Mouse (Mus musculus): Measurements from ENCODE around the gene Lrrc8c. TPM values are rescaled to one million over a fixed set of nuclear protein-coding genes. Genes with fewer than 3 reads are reported as not detected.
A peak's percentile ranks its signal among the peaks of the same experiment; 100 is the strongest.

Gene Lrrc8c
- total RNA-seq, 1 experiment, result 9.4 TPM

DNA sequence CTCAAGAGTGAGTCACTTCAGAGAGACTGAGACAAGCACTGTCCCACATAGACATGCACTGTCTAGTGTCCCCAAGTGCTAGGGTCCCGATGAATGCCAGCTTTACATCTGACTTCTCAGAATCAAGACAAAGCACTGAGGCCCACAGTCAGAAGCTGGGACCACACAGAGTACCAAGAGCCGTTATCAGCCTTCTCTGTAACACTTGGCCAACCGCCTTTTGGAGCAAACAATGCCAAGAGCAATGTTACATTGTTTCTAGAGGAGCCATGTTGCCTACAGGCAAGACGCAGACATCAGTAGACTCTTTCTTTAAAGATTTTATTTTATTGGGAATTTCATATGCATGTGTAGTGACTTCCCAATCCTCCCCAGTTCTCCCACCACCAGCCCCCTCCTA is 73.2 kb downstream of the Lrrc8c start:
- Histone ChIP-seq H3K27ac (ENCODE audit: insufficient read depth, low read depth, low read length, poor library complexity, severe bottlenecking) (no peak overlapping the region), H3K4me3 (ENCODE audit: insufficient read depth in 1 of 2, low read depth in 1 of 2, low read length in 2 of 2, poor library complexity in 1 of 2, severe bottlenecking in 1 of 2) (no peak overlapping the region), H3K9me3 (ENCODE audit: control insufficient read depth, insufficient read depth, low read depth, low read length) (no peaks in the 10 kb centered on the region), H3K9ac (ENCODE audit: insufficient read depth, low read depth, low read length, poor library complexity, severe bottlenecking) (no peak overlapping the region), H3K36me3 (ENCODE audit: control insufficient read depth, insufficient read depth, low read length, poor library complexity, severe bottlenecking) (no peaks in the 10 kb centered on the region), H3K4me1 (ENCODE audit: control insufficient read depth in 2 of 2, insufficient read depth in 2 of 2, low read length in 2 of 2, poor library complexity in 1 of 2) (no peaks in the 10 kb centered on the region)
- TF ChIP-seq ZC3H11A (IDR thresholded peaks at IDR 0.05; ENCODE audit: borderline replicate concordance, low read depth, low read length), result no peak
- TF ChIP-seq ZNF384 (IDR thresholded peaks at IDR 0.05; ENCODE audit: low read depth, low read length), result no peak
- no peak for TF ChIP-seq MAFK (IDR thresholded peaks at IDR 0.05; ENCODE audit: insufficient read depth, low read depth, low read length)
- no peak for TF ChIP-seq HCFC1 (IDR thresholded peaks at IDR 0.05; ENCODE audit: borderline replicate concordance, insufficient read depth, low read length)
- TF ChIP-seq CHD2 (IDR thresholded peaks at IDR 0.05; ENCODE audit: low read depth, low read length), result no peak
- in situ Hi-C loops (cut with MboI; ENCODE audit: low sequenced_read_pairs in 2 of 2, unreplicated experiment in 2 of 2), result no loop called here
- DNase-seq (ENCODE audit: low read depth, low spot score), result no peak

DNA sequence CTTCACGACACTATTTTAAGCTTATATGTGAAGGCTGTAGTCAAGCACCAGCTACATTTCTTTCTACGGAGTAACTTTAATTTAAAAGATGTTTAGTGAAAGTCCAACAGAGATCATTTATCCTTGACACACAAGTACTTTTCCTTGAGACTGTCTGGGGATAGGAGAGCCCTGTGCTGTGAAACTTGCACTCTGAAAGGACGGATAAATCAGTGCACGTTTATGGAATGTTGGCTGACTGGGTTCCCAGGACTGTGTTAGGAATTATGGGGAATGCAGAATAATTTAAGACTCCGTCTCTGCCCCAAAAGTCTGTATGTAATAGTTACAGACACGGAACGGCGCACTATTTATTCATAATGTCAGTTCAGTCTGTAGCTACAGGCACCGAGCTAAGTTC is 74.4 kb downstream of the Lrrc8c start:
- no peak overlapping the region for H3K27ac ChIP-seq (ENCODE audit: insufficient read depth, low read depth, low read length, poor library complexity, severe bottlenecking)
- in situ Hi-C loops (cut with MboI; ENCODE audit: low sequenced_read_pairs in 2 of 2, unreplicated experiment in 2 of 2), result no loop called here
- H3K4me3 ChIP-seq (ENCODE audit: insufficient read depth in 1 of 2, low read depth in 1 of 2, low read length in 2 of 2, poor library complexity in 1 of 2, severe bottlenecking in 1 of 2), result no peak overlapping the region
- DNase-seq (ENCODE audit: low read depth, low spot score), result no peak
- H3K36me3 ChIP-seq (ENCODE audit: control insufficient read depth, insufficient read depth, low read length, poor library complexity, severe bottlenecking), result no peaks in the 10 kb centered on the region
- H3K4me1 ChIP-seq (ENCODE audit: control insufficient read depth in 2 of 2, insufficient read depth in 2 of 2, low read length in 2 of 2, poor library complexity in 1 of 2), result no peaks in the 10 kb centered on the region
- no peaks in the 10 kb centered on the region for H3K9me3 ChIP-seq (ENCODE audit: control insufficient read depth, insufficient read depth, low read depth, low read length)
- no peak for TF ChIP-seq CHD2 (IDR thresholded peaks at IDR 0.05; ENCODE audit: low read depth, low read length)
- no peak for TF ChIP-seq MAFK (IDR thresholded peaks at IDR 0.05; ENCODE audit: insufficient read depth, low read depth, low read length)
- TF ChIP-seq ZNF384 (IDR thresholded peaks at IDR 0.05; ENCODE audit: low read depth, low read length), result no peak
- no peak for TF ChIP-seq ZC3H11A (IDR thresholded peaks at IDR 0.05; ENCODE audit: borderline replicate concordance, low read depth, low read length)
- no peak for TF ChIP-seq HCFC1 (IDR thresholded peaks at IDR 0.05; ENCODE audit: borderline replicate concordance, insufficient read depth, low read length)
- no peak overlapping the region for H3K9ac ChIP-seq (ENCODE audit: insufficient read depth, low read depth, low read length, poor library complexity, severe bottlenecking)

DNA sequence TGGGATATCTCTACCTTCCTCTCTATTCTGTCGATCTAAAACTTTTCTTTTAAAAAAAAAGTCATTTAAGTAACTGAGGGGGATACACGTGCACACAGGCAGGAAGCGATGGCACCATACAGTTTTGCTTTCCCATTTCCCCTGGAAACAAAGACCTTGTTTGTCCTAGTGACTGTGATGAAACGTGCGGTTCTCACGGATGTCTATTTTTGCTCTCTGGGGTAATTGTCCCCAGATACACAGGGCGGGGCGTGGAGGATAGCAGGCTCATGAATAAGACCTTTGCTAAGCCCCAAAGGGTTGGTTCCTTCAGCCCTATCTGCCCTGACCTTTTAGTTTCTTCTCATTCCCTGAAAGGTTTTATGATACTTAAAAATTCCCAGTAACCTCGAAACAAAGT is 79.7 kb downstream of the Lrrc8c start:
- no peaks in the 10 kb centered on the region for H3K9me3 ChIP-seq (ENCODE audit: control insufficient read depth, insufficient read depth, low read depth, low read length)
- H3K9ac ChIP-seq (ENCODE audit: insufficient read depth, low read depth, low read length, poor library complexity, severe bottlenecking), result no peak overlapping the region
- H3K27ac ChIP-seq (ENCODE audit: insufficient read depth, low read depth, low read length, poor library complexity, severe bottlenecking), result no peak overlapping the region
- peaks cover 2 to 3% of the 10 kb centered on the region in 2 experiments; a peak in 1 of 4 replicates for H3K4me1 ChIP-seq (ENCODE audit: control insufficient read depth in 2 of 2, insufficient read depth in 2 of 2, low read length in 2 of 2, poor library complexity in 1 of 2)
- no peaks in the 10 kb centered on the region for H3K36me3 ChIP-seq (ENCODE audit: control insufficient read depth, insufficient read depth, low read length, poor library complexity, severe bottlenecking)
- no peak for DNase-seq (ENCODE audit: low read depth, low spot score)
- TF ChIP-seq CHD2 (IDR thresholded peaks at IDR 0.05; ENCODE audit: low read depth, low read length) (no peak), HCFC1 (IDR thresholded peaks at IDR 0.05; ENCODE audit: borderline replicate concordance, insufficient read depth, low read length) (no peak), ZC3H11A (IDR thresholded peaks at IDR 0.05; ENCODE audit: borderline replicate concordance, low read depth, low read length) (no peak), ZNF384 (IDR thresholded peaks at IDR 0.05; ENCODE audit: low read depth, low read length) (no peak), MAFK (IDR thresholded peaks at IDR 0.05; ENCODE audit: insufficient read depth, low read depth, low read length) (no peak)
- H3K4me3 ChIP-seq (ENCODE audit: insufficient read depth in 1 of 2, low read depth in 1 of 2, low read length in 2 of 2, poor library complexity in 1 of 2, severe bottlenecking in 1 of 2), result no peak overlapping the region
- in situ Hi-C loops (cut with MboI; ENCODE audit: low sequenced_read_pairs in 2 of 2, unreplicated experiment in 2 of 2), result no loop called here

GRCm38 (mm10) chr5:105599315-105599714 is 80.1 kb downstream of the Lrrc8c start:
- no peak for TF ChIP-seq ZC3H11A (IDR thresholded peaks at IDR 0.05; ENCODE audit: borderline replicate concordance, low read depth, low read length)
- TF ChIP-seq CHD2 (IDR thresholded peaks at IDR 0.05; ENCODE audit: low read depth, low read length), result no peak
- no peak for TF ChIP-seq MAFK (IDR thresholded peaks at IDR 0.05; ENCODE audit: insufficient read depth, low read depth, low read length)
- no peak for TF ChIP-seq HCFC1 (IDR thresholded peaks at IDR 0.05; ENCODE audit: borderline replicate concordance, insufficient read depth, low read length)
- TF ChIP-seq ZNF384 (IDR thresholded peaks at IDR 0.05; ENCODE audit: low read depth, low read length), result no peak
- in situ Hi-C loops (cut with MboI; ENCODE audit: low sequenced_read_pairs in 2 of 2, unreplicated experiment in 2 of 2), result no loop called here
- Histone ChIP-seq H3K27ac (ENCODE audit: insufficient read depth, low read depth, low read length, poor library complexity, severe bottlenecking) (no peak overlapping the region), H3K4me3 (ENCODE audit: insufficient read depth in 1 of 2, low read depth in 1 of 2, low read length in 2 of 2, poor library complexity in 1 of 2, severe bottlenecking in 1 of 2) (no peak overlapping the region), H3K9ac (ENCODE audit: insufficient read depth, low read depth, low read length, poor library complexity, severe bottlenecking) (no peak overlapping the region), H3K9me3 (ENCODE audit: control insufficient read depth, insufficient read depth, low read depth, low read length) (no peaks in the 10 kb centered on the region), H3K36me3 (ENCODE audit: control insufficient read depth, insufficient read depth, low read length, poor library complexity, severe bottlenecking) (no peaks in the 10 kb centered on the region), H3K4me1 (ENCODE audit: control insufficient read depth in 2 of 2, insufficient read depth in 2 of 2, low read length in 2 of 2, poor library complexity in 1 of 2) (peaks cover 2 to 3% of the 10 kb centered on the region in 2 experiments; a peak in 1 of 4 replicates)
- no peak for DNase-seq (ENCODE audit: low read depth, low spot score)

DNA sequence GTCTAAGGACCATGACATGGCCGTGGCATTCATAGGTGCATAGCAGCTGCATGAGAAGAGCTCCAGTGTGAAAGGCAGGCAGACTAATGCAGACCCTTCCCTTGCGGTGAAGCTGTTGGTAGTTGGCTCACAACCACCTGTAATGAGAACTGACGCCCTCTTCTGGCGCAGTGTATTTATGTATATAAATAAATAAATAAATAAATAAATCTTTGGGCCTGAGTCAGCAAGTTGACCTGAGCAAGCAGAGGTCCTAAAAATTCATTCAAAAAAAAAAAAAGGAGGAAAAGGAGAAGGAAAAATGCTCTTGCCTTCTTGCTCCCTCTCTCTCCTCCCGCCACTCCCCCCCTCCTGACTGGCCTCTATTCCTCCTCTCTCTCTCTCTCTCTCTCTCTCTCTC is 81.8 kb downstream of the Lrrc8c start:
- no peaks in the 10 kb centered on the region for H3K36me3 ChIP-seq (ENCODE audit: control insufficient read depth, insufficient read depth, low read length, poor library complexity, severe bottlenecking)
- peaks cover 2 to 3% of the 10 kb centered on the region in 2 experiments; a peak in 1 of 4 replicates for H3K4me1 ChIP-seq (ENCODE audit: control insufficient read depth in 2 of 2, insufficient read depth in 2 of 2, low read length in 2 of 2, poor library complexity in 1 of 2)
- H3K9me3 ChIP-seq (ENCODE audit: control insufficient read depth, insufficient read depth, low read depth, low read length), result no peaks in the 10 kb centered on the region
- TF ChIP-seq ZC3H11A (IDR thresholded peaks at IDR 0.05; ENCODE audit: borderline replicate concordance, low read depth, low read length), result no peak
- TF ChIP-seq MAFK (IDR thresholded peaks at IDR 0.05; ENCODE audit: insufficient read depth, low read depth, low read length), result peak; percentile 54
- H3K9ac ChIP-seq (ENCODE audit: insufficient read depth, low read depth, low read length, poor library complexity, severe bottlenecking), result no peak overlapping the region
- H3K4me3 ChIP-seq (ENCODE audit: insufficient read depth in 1 of 2, low read depth in 1 of 2, low read length in 2 of 2, poor library complexity in 1 of 2, severe bottlenecking in 1 of 2), result no peak overlapping the region
- no peak overlapping the region for H3K27ac ChIP-seq (ENCODE audit: insufficient read depth, low read depth, low read length, poor library complexity, severe bottlenecking)
- DNase-seq (ENCODE audit: low read depth, low spot score), result no peak
- in situ Hi-C loops (cut with MboI; ENCODE audit: low sequenced_read_pairs in 2 of 2, unreplicated experiment in 2 of 2), result no loop called here
